Mouse (Mus musculus) forebrain, embryonic 12.5 days (tissue): Measurements from ENCODE around the gene Tnf. TPM values are rescaled to one million over a fixed set of nuclear protein-coding genes. Genes with fewer than 3 reads are reported as not detected.

Experiments used
- ATAC-seq: fragments of 200-750 bp; cut with Nextera tagmentation; 2 replicates; pipeline ENCODE4 v1.8.0; 2017; ENCODE audit warnings: moderate TSS enrichment; ENCODE audit not compliant: low FRiP score
- H3K27ac ChIP-seq: fragments of 300-500 bp; sonication (generic); 2 replicates; pipeline ENCODE4 v1.5.1; 2016; ENCODE audit warnings: mild to moderate bottlenecking
- H3K27me3 ChIP-seq: fragments of 300-500 bp; sonication (generic); 2 replicates; pipeline ENCODE4 v1.6.1; 2016; ENCODE audit warnings: mild to moderate bottlenecking
- H3K36me3 ChIP-seq: fragments of 300-500 bp; sonication (generic); replicated peaks from 2 replicates; pipeline ENCODE4 v1.6.1; 2016; ENCODE audit warnings: mild to moderate bottlenecking
- H3K4me1 ChIP-seq: fragments of 300-500 bp; sonication (generic); 2 replicates; pipeline ENCODE4 v1.6.1; 2016
- H3K4me2 ChIP-seq: fragments of 300-500 bp; sonication (generic); 2 replicates; pipeline ENCODE4 v1.6.1; 2016; ENCODE audit warnings: mild to moderate bottlenecking, moderate library complexity
- H3K4me3 ChIP-seq: fragments of 300-500 bp; sonication (generic); replicated peaks from 2 replicates; pipeline ENCODE4 v1.5.1; 2016; ENCODE audit warnings: mild to moderate bottlenecking
- H3K9ac ChIP-seq: fragments of 300-500 bp; sonication (generic); 2 replicates; pipeline ENCODE4 v1.6.1; 2016; ENCODE audit warnings: mild to moderate bottlenecking
- H3K9me3 ChIP-seq: fragments of 300-500 bp; sonication (generic); 2 replicates; pipeline ENCODE4 v1.6.1; 2016
- WGBS: fragments of 180-500 bp; shearing (Covaris S2); methylation state at CpG from one replicate; pipeline ENCODE4 v1.1.7; 2016; 5-methylcytosine and 5-hydroxymethylcytosine counted together
- microRNA-seq: library from miRNA; unstranded; fragments of <30 nt; microRNA quantifications from one replicate; pipeline ENCODE4, GENCODE M21; 2017
- polyA plus RNA-seq: library from polyadenylated mRNA; unstranded; fragments of >200 nt; fragmentation: Nextera tagmentation; extraction: Ambion mirVana; gene quantifications from 2 replicates; pipeline ENCODE4 v1.2.1, GENCODE M21; 2016

The Tnf gene
- polyA plus RNA-seq, 1 experiment from 2014 or later, result not detected

GRCm38 (mm10) chr17:35153931-35154330 lies 47.9 kb downstream of the Tnf start:
- no peak for ATAC-seq
- peaks cover 99% of the 10 kb centered on the region for H3K36me3 ChIP-seq
- H3K4me3 ChIP-seq, result no peak overlapping the region
- H3K9ac ChIP-seq, result no peak overlapping the region
- H3K4me2 ChIP-seq, result no peak overlapping the region
- no peaks in the 10 kb centered on the region for H3K9me3 ChIP-seq
- 82% methylated on average over 4 of the region's 4 CpGs for WGBS
- no peaks in the 10 kb centered on the region for H3K27me3 ChIP-seq
- H3K4me1 ChIP-seq, result no peaks in the 10 kb centered on the region
- H3K27ac ChIP-seq, result no peak overlapping the region

DNA sequence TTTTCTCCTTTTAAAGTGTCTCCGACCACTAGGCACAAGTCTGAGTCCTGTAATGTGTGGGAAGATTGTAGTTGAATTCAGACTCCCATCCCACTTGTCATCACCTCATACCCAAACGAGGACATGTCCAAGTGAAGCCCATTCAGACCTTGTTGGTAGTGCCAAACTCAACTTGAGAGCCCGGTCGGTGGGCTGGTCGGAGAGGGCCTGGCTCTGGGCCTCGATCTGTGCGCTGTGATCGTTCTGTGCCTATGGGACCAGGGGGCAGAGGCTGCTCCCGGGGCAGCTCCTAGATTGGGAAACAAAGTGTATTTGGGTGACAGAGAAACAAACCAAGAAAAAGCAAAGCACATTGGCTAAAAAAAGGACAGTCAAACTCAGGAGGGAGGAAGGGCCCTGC lies 48.7 kb downstream of the Tnf start:
- Histone ChIP-seq H3K4me1 (no peaks in the 10 kb centered on the region), H3K9ac (no peak overlapping the region), H3K9me3 (no peaks in the 10 kb centered on the region), H3K27me3 (no peaks in the 10 kb centered on the region), H3K36me3 (peaks cover 99% of the 10 kb centered on the region), H3K4me3 (no peak overlapping the region), H3K4me2 (no peak overlapping the region), H3K27ac (no peak overlapping the region)
- 90% methylated on average over 9 of the region's 9 CpGs for WGBS
- no peak for ATAC-seq

DNA sequence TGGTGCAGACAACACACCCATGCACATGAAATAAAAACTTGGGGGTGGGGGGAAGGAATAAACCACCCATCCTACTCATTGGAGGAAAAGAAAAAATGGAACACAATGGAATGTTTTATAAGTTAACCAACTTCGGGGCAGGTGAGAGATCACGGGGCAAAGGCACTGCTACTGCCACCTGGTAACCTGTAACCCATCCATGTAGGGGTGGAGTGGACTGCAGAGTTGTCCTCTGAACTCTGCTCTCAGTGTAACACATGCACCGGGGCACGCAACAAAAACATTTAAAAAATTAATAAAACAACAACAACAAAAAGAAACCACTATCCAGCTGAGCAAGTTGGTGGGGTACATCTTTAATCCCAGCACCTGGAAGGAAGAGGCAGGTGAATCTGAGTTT lies 49.7 kb downstream of the Tnf start:
- H3K4me3 ChIP-seq, result no peak overlapping the region
- H3K27me3 ChIP-seq, result no peaks in the 10 kb centered on the region
- H3K9me3 ChIP-seq, result no peaks in the 10 kb centered on the region
- H3K4me2 ChIP-seq, result no peak overlapping the region
- peaks cover 97% of the 10 kb centered on the region for H3K36me3 ChIP-seq
- ATAC-seq, result no peak
- no peak overlapping the region for H3K27ac ChIP-seq
- H3K9ac ChIP-seq, result no peak overlapping the region
- H3K4me1 ChIP-seq, result no peaks in the 10 kb centered on the region
- WGBS, result 97% methylated on average over 4 of the region's 4 CpGs

Small RNA genes within 50 kb of the gene (microRNA-seq; reads per million reads assigned to microRNA genes)
- gene Mir6973a (not detected), gene Mir6974 (not detected), gene Mir6975 (4.4 reads per million, percentile 16 among the genes with 10 or more reads in this experiment), gene Mir8094 (not detected)

Other genes starting within 250 kb of the Tnf start
- gene Hspa1b, start 242.8 kb downstream of the Tnf start, polyA plus RNA-seq, result 0.11 and 0.21 TPM in 2 replicates
- not detected in 2 replicates for gene Gm20481, start 232.1 kb downstream of the Tnf start, polyA plus RNA-seq
- gene Hspa1a, start 229.9 kb downstream of the Tnf start, polyA plus RNA-seq, result 2.0 and 2.3 TPM in 2 replicates
- gene Hspa1l, start 229.3 kb downstream of the Tnf start, polyA plus RNA-seq, result 1.2 and 1.3 TPM in 2 replicates
- gene Lsm2, start 220.1 kb downstream of the Tnf start, polyA plus RNA-seq, result 226 and 238 TPM in 2 replicates
- 158 and 159 TPM in 2 replicates for gene Vars, start 201.0 kb downstream of the Tnf start, polyA plus RNA-seq
- 0.17 and 0.27 TPM in 2 replicates for gene Vwa7, start 185.4 kb downstream of the Tnf start, polyA plus RNA-seq
- gene Sapcd1, start 174.0 kb downstream of the Tnf start, polyA plus RNA-seq, result 7.4 and 7.7 TPM in 2 replicates
- gene Msh5, start 155.3 kb downstream of the Tnf start, polyA plus RNA-seq, result 5.3 and 5.6 TPM in 2 replicates
- gene Clic1, start 152.0 kb downstream of the Tnf start, polyA plus RNA-seq, result 152 and 155 TPM in 2 replicates
- 513 and 534 TPM in 2 replicates for gene Ddah2, start 143.0 kb downstream of the Tnf start, polyA plus RNA-seq
- gene Ly6g6c, start 136.6 kb downstream of the Tnf start, polyA plus RNA-seq, result not detected in 2 replicates
- gene Mpig6b, start 135.8 kb downstream of the Tnf start, polyA plus RNA-seq, result 0.40 and 0.54 TPM in 2 replicates
- gene Ly6g6e, start 125.1 kb downstream of the Tnf start, polyA plus RNA-seq, result 0.28 and 0.50 TPM in 2 replicates
- 0.29 and 1.6 TPM in 2 replicates for gene Ly6g6d, start 123.9 kb downstream of the Tnf start, polyA plus RNA-seq
- gene Ly6g6f, start 116.4 kb downstream of the Tnf start, polyA plus RNA-seq, result 0.17 and 0.18 TPM in 2 replicates
- gene Abhd16a, start 112.7 kb downstream of the Tnf start, polyA plus RNA-seq, result 59.2 and 70.7 TPM in 2 replicates
- gene Ly6g5c, start 93.7 kb downstream of the Tnf start, polyA plus RNA-seq, result not detected in 2 replicates
- 0.96 and 1.5 TPM in 2 replicates for gene Ly6g5b, start 86.6 kb downstream of the Tnf start, polyA plus RNA-seq
- 27.4 and 28.1 TPM in 2 replicates for gene Gpank1, start 80.6 kb downstream of the Tnf start, polyA plus RNA-seq
- 283 and 284 TPM in 2 replicates for gene Csnk2b, start 80.0 kb downstream of the Tnf start, polyA plus RNA-seq
- gene D17H6S53E, start 75.6 kb downstream of the Tnf start, polyA plus RNA-seq, result 5.3 and 7.2 TPM in 2 replicates
- gene Apom, start 70.0 kb downstream of the Tnf start, polyA plus RNA-seq, result 0.46 and 0.63 TPM in 2 replicates
- 88.9 and 97.8 TPM in 2 replicates for gene Bag6, start 66.8 kb downstream of the Tnf start, polyA plus RNA-seq
- 221 and 231 TPM in 2 replicates for gene Prrc2a, start 37.1 kb downstream of the Tnf start, polyA plus RNA-seq
- gene Aif1, start 25.9 kb downstream of the Tnf start, polyA plus RNA-seq, result 4.3 and 4.9 TPM in 2 replicates
- gene Lst1, start 13.6 kb downstream of the Tnf start, polyA plus RNA-seq, result 4.0 and 4.8 TPM in 2 replicates
- gene Ltb, start 7.6 kb downstream of the Tnf start, polyA plus RNA-seq, result not detected in 2 replicates
- not detected in 2 replicates for gene Lta, start 3.3 kb upstream of the Tnf start, polyA plus RNA-seq
- 0.41 TPM in 2 replicates for gene Gm16181, start 18.8 kb upstream of the Tnf start, polyA plus RNA-seq
- 16.2 and 17.3 TPM in 2 replicates for gene Atp6v1g2, start 31.7 kb upstream of the Tnf start, polyA plus RNA-seq
- gene Nfkbil1, start 33.8 kb upstream of the Tnf start, polyA plus RNA-seq, result 11.0 and 12.9 TPM in 2 replicates
- 614 and 623 TPM in 2 replicates for gene Ddx39b, start 39.7 kb upstream of the Tnf start, polyA plus RNA-seq
- 37.2 and 39.2 TPM in 2 replicates for gene H2-D1, start 60.7 kb upstream of the Tnf start, polyA plus RNA-seq
- not detected in 2 replicates for gene H2-Q1, start 118.4 kb upstream of the Tnf start, polyA plus RNA-seq
- gene H2-Q2, start 140.2 kb upstream of the Tnf start, polyA plus RNA-seq, result not detected in 2 replicates
- 1.3 and 1.6 TPM in 2 replicates for gene H2-Q4, start 177.6 kb upstream of the Tnf start, polyA plus RNA-seq
- 0.23 and 0.34 TPM in 2 replicates for gene H2-Q6, start 222.8 kb upstream of the Tnf start, polyA plus RNA-seq
- gene H2-Q7, start 237.1 kb upstream of the Tnf start, polyA plus RNA-seq, result 5.1 and 5.6 TPM in 2 replicates